Mouse (Mus musculus) fat pad, adult 2 months (tissue): Measurements from ENCODE around the gene Gm8978.
"Not testable (repeated sequence)": the region's sequence is repeated elsewhere in the genome, so short reads cannot be mapped to it uniquely, and the experiment has no call there.

Experiments
- DNase-seq: peaks from one replicate; pipeline ENCODE4 v3.0.0-alpha.2; 2011; ENCODE audit warnings: low read depth, low spot score; ENCODE audit errors: extremely low read depth

Gm8978 gene

GRCm38 (mm10) chr19:33625152-33625551 is at the start of gene Gm8978:
Gene Gm8978, minus strand, starts transcription at chr19:33625252.
- not testable (repeated sequence) for DNase-seq

GRCm38 (mm10) chr19:33589626-33590302 is 35.3 kb downstream of the Gm8978 start:
- not testable (repeated sequence) for DNase-seq

GRCm38 (mm10) chr19:33568551-33568950 is 56.5 kb downstream of the Gm8978 start:
- DNase-seq = not testable (repeated sequence)
